Mouse (Mus musculus) left cerebral cortex, adult 11 months (tissue): Measurements from ENCODE around the gene Mxd3.
A peak's percentile ranks its signal among the peaks of the same experiment; 100 is the strongest.

ENCODE experiments used
- DNase-seq: peaks from one replicate; pipeline ENCODE4 v3.0.0; 2022; ENCODE audit warnings: low spot score

Mxd3 gene

GRCm38 (mm10) chr13:55332331-55332730 is 2.7 kb upstream of the Mxd3 start:
- no peak for DNase-seq

- DNase-seq, result no peak
Observed at GRCm38 (mm10) chr13:55330567-55331400, 1.2 kb upstream of the Mxd3 start.

- no peak for DNase-seq
Observed at GRCm38 (mm10) chr13:55329109-55329682, 427 bp downstream of the Mxd3 start.

- DNase-seq, result no peak
Observed at GRCm38 (mm10) chr13:55328641-55329040, 982 bp downstream of the Mxd3 start.

GRCm38 (mm10) chr13:55328171-55328570 is 1.5 kb downstream of the Mxd3 start:
- DNase-seq, result no peak

- DNase-seq, result peak; percentile 93
Observed at GRCm38 (mm10) chr13:55327633-55328032, 2.0 kb downstream of the Mxd3 start.

GRCm38 (mm10) chr13:55327169-55327568 is 2.5 kb downstream of the Mxd3 start:
- no peak for DNase-seq

- no peak for DNase-seq
Observed at GRCm38 (mm10) chr13:55325596-55325995, 4.0 kb downstream of the Mxd3 start.

GRCm38 (mm10) chr13:55322130-55322825 is 7.3 kb downstream of the Mxd3 start:
- no peak for DNase-seq

- peak; percentile 77 for DNase-seq
Observed at GRCm38 (mm10) chr13:55321434-55322129, 8.0 kb downstream of the Mxd3 start, which contains the start of gene Rab24. TSS of gene Rab24 (minus strand) at chr13:55321946.

- DNase-seq, result no peak
Observed at GRCm38 (mm10) chr13:55319931-55320533, 9.6 kb downstream of the Mxd3 start, which contains the start of gene Prelid1. TSS of gene Prelid1 (plus strand) at chr13:55320500.

- DNase-seq, result no peak
Observed at GRCm38 (mm10) chr13:55318351-55318750, 11.3 kb downstream of the Mxd3 start.

GRCm38 (mm10) chr13:55314891-55315412 is 14.7 kb downstream of the Mxd3 start:
- no peak for DNase-seq

GRCm38 (mm10) chr13:55313051-55313450 is 16.6 kb downstream of the Mxd3 start:
- DNase-seq, result no peak

GRCm38 (mm10) chr13:55312028-55312630 is 17.5 kb downstream of the Mxd3 start:
- DNase-seq, result no peak

- DNase-seq, result no peak
Observed at GRCm38 (mm10) chr13:55300913-55301312, 28.7 kb downstream of the Mxd3 start.

GRCm38 (mm10) chr13:55296760-55297159 is 32.9 kb downstream of the Mxd3 start:
- no peak for DNase-seq

GRCm38 (mm10) chr13:55288854-55289253 is 40.8 kb downstream of the Mxd3 start:
- no peak for DNase-seq

- no peak for DNase-seq
Observed at GRCm38 (mm10) chr13:55277646-55278045, 52.0 kb downstream of the Mxd3 start.

- DNase-seq, result no peak
Observed at GRCm38 (mm10) chr13:55277203-55277602, 52.4 kb downstream of the Mxd3 start.
